Mouse (Mus musculus) urinary bladder, postnatal 25 days (tissue): Measurements from ENCODE around the gene Slc2a6.

Experiments
- DNase-seq: peaks from one replicate; pipeline ENCODE4 v3.0.0; 2022; ENCODE audit warnings: low spot score

The Slc2a6 gene

GRCm38 (mm10) chr2:27036003-27036402 lies 8.2 kb upstream of the Slc2a6 start:
- no peak for DNase-seq

DNA sequence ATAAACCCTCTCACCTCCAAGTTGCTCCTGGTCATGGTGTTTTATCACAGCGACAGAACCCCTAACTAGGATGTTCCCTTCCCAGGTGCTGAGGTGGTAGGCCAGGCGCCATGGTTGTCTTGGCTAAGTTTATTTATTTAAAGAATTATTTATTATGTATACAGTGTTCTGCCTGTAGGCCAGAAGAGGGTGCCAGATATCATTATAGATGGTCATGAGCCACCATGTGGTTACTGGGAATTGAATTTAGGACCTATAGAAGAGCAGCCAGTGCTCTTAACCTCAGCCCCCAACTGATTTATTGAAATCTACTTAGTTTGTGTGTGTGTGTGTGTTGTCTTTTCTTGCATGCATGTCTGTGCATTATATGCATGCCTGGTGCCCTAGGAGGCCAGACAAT lies 4.6 kb upstream of the Slc2a6 start:
- DNase-seq, result no peak

GRCm38 (mm10) chr2:27028437-27029015 lies 728 bp upstream of the Slc2a6 start:
- DNase-seq, result no peak

GRCm38 (mm10) chr2:27026857-27027617 lies 761 bp downstream of the Slc2a6 start:
- DNase-seq, result no peak

- DNase-seq, result no peak
These were observed 1.5 kb downstream of the Slc2a6 start for GRCm38 (mm10) chr2:27026332-27026731.

DNA sequence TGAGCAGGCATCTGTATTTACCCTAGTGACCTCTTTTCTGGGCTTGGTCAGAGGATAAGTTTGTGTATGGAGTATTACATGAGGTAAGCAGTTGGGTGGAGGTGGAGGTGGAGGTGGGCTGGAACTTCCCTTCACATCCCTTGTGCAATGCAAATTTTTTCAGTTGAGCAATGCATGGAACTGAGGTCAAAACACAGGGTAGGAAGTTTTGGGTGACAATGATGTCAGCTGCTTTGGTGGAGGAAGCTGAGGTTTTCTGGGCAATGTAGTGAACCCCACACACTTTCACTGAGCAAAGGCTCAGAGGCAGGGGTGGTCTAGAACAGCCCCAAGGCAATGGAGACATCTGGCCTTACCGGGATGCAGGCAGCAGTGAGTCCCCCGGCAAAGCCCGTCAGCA lies 2.3 kb downstream of the Slc2a6 start:
- DNase-seq, result no peak

- DNase-seq, result no peak
These were observed 3.7 kb downstream of the Slc2a6 start for GRCm38 (mm10) chr2:27024136-27024535.

- no peak for DNase-seq
These were observed 5.2 kb downstream of the Slc2a6 start for GRCm38 (mm10) chr2:27022612-27023011.

GRCm38 (mm10) chr2:27021103-27021502 lies 6.7 kb downstream of the Slc2a6 start:
- DNase-seq, result no peak

DNA sequence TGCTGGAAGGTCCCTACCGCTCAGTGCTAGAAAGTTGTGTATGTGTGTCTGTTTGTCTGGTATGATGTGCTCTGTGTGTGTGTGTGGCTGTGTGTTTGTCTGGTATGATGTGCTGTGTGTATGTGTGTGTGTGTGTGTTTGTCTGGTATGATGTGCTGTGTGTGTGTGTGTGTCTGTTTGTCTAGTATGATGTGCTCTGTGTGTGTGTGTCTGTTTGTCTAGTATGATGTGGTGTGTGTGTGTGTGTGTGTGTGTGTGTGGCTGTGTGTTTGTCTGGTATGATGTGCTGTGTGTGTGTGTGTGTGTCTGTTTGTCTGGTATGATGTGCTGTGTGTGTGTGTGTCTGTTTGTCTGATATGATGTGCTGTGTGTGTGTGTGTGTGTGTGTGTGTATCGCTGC lies 8.3 kb downstream of the Slc2a6 start:
- DNase-seq, result no peak

GRCm38 (mm10) chr2:27017802-27018201 lies 10.0 kb downstream of the Slc2a6 start:
- DNase-seq, result peak; percentile 76

DNA sequence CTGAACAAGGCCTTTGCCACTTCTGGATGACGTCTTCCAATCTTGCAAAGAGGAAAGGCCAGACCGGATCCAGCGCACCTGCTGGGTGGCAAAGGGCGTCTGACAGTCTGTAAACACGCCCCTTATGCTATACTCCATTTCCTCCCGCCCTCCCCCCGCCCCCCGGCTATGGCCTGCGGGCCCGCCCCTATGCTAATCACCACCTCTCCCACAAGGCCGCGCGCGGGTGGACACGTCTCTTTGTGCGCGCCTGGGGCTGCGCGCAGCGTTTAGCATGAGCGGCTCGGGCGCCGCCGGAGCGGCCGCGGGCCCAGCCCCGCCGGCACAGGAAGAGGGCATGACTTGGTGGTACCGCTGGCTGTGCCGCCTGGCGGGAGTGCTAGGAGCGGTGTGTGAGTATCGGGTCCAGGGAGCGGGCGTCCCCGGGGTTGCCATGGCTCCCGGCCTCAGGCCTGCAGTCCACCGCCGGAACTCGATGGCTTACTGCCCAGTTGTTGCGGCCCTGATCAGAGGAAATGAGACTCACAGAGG lies 18.0 kb downstream of the Slc2a6 start, which contains the start of gene Cacfd1:
Gene Cacfd1 (plus strand): TSS at position 213 of the 531 bp plus-strand sequence.
- DNase-seq, result peak; percentile 79

GRCm38 (mm10) chr2:27007701-27008100 lies 20.1 kb downstream of the Slc2a6 start:
- DNase-seq, result no peak

DNA sequence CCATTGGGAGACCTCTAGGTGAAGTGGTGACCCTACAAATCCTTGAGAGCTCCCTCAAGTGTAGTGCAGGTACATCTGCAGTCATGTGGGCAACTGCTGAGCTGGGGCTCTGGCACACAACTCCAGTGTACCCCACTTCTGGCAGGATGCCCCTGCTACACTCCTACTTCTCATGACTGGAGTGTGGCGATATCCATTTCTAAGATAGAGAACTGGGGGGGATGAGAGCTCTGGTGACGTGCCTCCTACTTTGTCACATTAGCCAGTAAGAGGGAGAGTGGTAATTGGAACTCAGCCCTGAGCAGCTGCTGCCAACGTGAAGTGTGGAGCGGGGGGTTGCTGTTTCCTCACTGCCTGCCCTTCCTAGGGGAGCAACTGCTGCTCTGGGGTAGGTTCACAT lies 21.5 kb downstream of the Slc2a6 start:
- DNase-seq, result no peak

DNA sequence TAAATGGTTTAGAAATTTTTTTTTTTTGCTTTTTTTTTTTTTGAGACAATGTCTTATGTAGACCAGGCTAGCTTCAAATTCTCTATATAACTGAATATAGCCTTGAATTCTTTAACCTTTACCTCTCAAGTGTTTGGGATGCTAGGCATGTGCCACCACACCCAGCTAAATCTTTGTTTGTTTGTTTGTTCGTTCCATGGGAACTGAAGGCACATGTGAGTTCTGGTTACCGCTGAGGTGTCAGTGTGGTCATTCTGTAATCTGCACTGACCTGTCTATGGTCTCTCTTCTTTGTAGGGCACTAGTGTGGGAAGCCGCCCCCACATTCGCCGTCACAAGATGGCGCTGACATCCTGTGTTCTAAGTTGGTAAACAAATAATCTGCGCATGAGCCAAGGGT lies 29.8 kb downstream of the Slc2a6 start:
- no peak for DNase-seq

DNA sequence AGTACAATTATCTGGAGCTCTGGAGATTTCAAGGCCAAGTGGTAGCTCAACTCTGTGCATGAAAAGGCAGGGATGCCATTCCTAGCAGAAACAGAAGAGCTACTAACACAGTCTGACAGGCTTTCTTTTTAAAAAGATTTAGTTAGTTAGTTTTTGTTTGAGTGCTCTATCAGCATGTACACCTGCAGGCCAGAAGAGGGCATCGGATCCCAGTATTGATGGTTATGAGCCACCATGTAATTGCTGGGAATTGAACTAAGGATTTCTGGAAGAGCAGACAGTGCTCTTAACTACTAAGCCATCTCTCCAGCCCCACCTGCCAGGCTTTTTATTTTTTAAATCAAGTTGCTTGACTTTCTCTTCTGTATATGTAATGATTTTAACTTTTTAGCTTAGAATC lies 30.3 kb downstream of the Slc2a6 start:
- DNase-seq, result no peak

DNA sequence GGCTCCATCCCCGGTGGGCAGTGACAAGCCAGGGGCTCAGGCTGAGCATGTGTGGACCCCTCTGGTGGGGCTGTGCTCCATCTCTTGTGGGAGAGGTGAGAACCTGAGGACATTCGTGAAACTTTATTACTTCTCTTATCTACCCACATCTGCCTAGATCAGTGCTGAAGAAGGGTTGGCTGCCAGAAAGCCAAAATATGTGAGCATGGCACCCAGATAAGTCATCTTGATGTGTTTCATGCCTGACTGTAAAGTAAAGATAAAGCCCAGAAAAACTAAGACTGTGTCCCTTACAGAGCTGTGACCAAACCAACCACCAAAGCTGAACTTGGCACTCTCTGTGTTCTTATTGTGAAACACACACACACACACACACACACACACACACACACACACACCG lies 33.9 kb downstream of the Slc2a6 start:
- no peak for DNase-seq

GRCm38 (mm10) chr2:26984640-26985039 lies 43.2 kb downstream of the Slc2a6 start:
- no peak for DNase-seq

DNA sequence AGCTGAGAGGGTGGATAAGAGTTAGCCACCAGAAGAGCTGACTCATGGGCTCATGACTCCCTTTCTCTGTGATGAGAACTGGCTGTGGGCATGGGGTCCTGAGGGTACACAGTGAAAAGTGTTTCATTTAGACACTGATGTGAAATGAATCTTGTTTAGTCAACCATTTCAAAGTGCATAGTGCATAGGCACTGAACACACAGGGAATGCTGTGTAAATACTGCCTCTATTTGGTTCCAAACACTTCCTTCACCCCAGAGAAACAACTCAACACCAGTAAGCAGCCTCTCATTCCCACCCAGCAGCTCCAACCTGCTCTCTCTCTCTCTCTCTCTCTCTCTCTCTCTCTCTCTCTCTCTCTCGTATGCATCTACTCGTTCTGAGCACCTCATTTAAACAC lies 43.6 kb downstream of the Slc2a6 start:
- no peak for DNase-seq

DNA sequence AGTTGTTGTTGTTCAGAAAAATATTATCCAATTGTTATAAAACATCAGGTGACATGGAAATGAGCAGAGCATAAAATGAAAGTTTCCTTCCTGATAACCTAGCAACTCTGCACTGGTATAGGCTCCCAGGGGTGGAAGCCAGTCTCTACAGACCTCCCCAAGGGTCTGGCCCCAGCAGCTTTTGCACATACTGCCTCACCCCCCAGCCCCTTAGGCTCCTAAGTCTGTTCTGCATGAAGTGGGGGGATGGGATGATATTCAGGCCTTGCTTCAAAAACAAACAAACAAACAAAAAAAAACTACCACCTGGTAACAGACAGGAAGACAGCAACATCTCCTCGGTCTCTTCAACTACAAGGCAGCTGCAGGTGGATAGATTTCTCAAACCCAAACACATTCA lies 47.4 kb downstream of the Slc2a6 start:
- no peak for DNase-seq

DNA sequence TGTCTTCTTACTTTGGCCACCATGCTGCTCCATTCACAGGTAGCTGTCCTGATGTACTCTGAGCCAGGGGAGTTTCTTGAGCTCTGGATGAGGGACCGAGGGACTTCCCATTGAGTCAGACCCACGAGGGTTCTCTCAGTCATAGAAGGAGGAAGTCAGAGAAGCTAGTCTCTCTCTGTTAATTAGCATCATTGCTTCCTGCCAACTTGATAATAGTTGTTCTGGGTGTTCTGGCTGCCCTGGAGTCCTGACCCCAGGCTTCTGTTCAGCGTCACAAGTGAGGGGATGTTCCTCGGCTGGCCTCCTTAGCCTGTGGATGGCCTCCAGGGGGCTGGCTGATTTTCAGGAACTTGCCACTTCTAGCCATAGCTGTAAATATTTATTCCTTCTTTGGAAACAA lies 53.8 kb downstream of the Slc2a6 start:
- no peak for DNase-seq

- no peak for DNase-seq
These were observed 54.7 kb downstream of the Slc2a6 start, which contains the start of gene Adamts13 for GRCm38 (mm10) chr2:26973116-26973515. Gene Adamts13 (plus strand): TSS chr2:26973416.
